Mouse (Mus musculus) gastrocnemius, postnatal 10 days (tissue): Measurements from ENCODE around the gene Cachd1. TPM values are rescaled to one million over a fixed set of nuclear protein-coding genes. Genes with fewer than 3 reads are reported as not detected.

Experiments used
- DNase-seq: peaks from one replicate; pipeline ENCODE4 v3.0.0; 2021; ENCODE audit warnings: mixed read lengths
- long read RNA-seq, 2 experiments: library from polyadenylated mRNA; stranded (forward); transcript quantifications; one replicate each; pipeline ENCODE4 v2.0.0; 2021
- total RNA-seq, 2 experiments: library from RNA; stranded (reverse); gene quantifications; 2 replicates each; pipeline ENCODE4 v1.2.3; 2021

The Cachd1 gene
- 1 to 10 TPM; 7.4 to 7.7 TPM for total RNA-seq
- long read RNA-seq, experiment 1, full-length matches to known transcripts: 4 of 5 reads
- long read RNA-seq, experiment 1, partial matches to known transcripts: 0 of 5 reads
- long read RNA-seq, experiment 1, other reads (novel, unspliced or antisense): 1 of 5 reads
- long read RNA-seq, experiment 2, full-length matches to known transcripts: 1 of 4 reads
- long read RNA-seq, experiment 2, partial matches to known transcripts: 2 of 4 reads
- long read RNA-seq, experiment 2, other reads (novel, unspliced or antisense): 1 of 4 reads

DNA sequence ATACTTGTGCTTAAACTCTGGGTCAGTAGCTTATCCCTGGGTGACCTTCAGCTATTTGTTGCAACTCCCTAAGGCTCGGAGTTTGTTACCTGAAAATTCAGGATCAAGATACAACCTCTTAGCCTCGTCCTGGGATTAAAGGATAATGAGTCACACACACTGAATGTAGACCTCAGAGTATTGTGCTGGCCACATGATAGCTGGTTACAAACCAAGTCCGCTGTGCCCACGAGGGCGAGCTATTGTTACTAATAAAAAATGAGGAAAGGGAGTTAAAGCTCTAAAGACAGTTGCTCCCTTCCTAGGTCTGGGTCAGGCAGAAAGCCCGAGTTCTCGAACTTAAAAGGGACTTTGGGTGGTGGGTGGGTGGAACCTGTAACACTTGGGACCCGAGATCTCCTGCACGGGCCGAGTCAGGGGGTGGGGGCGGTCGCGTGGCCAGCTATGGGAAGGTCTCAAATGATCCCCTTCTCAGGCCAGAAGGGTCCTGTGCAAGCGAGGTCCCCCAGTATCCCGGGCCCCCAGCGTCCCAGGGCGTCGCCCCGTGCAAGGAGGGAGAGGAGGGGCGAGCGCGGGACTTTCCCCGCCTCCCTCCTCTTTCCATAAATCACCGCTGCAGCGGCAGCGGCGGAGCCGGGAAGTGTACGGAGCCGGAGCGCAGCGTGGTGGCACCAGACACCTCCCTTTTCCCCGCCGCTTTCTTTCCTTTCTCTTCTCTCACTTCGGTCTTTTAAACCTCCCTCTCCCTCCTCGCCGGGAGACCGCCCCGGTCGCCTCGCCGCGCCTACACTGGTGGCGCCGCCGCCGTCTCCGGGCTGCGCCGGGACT lies at the start of gene Cachd1:
TSS of gene Cachd1 (plus strand) at position 633 of the 828 bp plus-strand sequence.
- peak; percentile 58 for DNase-seq

DNA sequence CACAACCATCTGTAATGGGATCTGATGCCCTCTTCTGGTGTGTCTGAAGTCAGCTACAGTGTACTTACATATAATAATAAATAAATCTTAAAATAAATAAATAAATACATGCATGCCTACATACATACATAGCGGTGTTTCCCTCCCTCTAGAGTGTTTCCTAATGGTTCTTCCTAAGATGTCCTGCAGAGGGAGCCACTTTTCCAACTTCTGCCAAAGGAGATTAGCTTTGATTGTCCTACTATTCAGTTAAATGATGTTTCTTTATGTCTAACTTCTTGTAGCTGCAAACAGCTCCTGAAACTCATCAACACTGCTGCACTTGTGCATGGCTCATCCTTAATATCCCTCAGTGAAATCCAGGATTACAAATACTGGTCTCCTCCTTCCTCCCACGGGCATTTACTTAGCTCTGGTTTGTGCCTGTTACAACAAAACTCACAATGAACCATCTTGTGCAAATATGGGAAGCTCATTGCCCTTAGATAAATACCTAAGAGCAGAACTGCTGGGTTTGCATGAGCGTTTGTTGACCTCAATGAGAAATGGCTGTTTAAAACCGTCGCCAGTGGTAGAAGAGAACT lies 47.5 kb upstream of the Cachd1 start:
- no peak for DNase-seq

DNA sequence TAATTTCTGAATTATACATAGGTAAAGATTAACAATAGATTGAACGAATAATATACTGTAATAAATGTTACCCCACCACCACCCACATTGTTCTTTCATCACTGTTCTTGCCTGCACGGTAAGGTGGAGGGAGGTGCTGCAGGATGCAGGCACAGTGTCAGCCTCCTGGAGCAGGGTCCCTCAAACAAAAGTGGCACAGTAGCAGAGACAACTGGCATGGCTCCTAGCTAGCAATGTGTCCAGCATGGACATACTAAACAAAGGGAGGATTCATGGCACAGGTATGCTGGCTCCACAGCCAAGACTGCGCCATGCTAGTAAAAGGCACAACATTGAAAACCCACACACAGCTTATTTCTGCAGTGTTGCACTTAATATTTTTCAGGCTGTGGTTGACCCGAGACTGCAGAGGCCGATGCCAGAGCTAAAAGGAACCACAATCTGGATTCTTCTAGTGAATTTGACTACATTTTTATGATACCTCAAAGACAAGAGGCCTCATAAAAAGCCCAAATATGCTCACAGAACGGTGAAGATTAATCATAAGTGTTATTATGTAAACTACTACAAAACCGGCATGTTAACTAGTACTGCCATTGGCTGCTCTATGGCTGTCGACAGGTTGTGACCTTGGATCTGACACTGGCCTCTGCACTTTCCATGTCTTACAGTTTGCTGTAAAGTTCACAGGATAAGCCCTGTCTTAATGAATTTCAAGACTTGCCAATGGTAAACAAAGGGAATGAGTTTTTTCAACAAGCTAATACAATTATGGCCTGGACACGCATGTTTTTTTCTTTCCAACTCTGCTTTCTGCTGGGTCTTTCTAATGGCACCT lies 41.2 kb upstream of the Cachd1 start:
- no peak for DNase-seq

DNA sequence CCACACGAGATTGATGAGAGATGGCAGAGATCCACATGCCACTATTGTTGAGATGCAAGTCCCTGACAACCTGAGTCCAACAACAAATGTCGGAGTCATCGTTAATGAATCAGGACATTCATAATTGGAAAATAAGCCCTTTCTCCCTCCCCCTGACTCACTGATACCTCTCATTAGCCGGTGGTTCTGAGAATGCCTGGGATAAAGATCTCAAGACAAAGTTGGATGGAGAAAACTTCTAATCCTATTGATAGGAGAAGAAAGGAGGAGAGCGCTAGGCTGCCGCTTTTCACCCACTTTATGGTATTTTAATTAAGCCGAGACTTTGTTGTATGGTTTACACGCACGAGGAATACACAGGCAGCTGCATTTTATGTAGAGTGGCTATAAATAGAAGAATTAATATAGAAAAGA lies 40.5 kb upstream of the Cachd1 start:
- DNase-seq: no peak

DNA sequence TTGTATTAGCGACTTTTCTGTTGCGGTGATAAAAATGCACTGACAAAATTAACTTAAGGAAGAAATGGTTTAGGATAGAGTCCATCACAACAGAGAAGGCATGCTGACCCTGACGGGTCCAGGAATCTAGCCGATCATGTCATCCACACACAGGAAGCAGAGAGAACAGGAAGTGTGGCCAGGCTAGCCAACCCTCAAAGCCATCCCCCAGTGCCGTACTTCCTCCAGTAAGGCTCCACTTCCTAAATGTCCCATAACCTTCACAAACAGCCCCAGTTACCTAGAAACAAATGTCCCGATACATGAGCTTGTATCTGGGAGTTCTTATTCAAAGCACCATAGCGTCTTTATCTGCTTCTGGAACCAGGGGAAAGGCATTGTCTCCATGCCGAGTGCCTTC lies 32.9 kb upstream of the Cachd1 start:
- DNase-seq: no peak

DNA sequence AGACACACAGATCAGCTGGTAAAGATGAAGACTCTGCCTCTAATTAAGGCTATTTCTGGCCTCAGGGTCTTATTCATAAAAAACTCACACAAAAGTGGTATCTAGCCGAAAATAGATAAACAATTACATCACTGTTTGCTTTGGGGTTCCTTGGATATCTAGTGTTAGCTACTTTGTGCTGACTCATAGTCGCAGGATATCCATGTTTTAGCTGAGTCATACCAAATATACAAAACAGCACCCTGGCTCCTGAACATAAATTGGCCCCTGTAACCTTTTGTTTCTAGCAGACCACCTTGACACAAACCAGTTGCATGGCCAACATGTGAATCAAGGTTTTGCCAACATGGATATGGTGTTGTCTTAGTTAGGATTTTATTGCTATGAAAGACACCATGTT lies 24.2 kb upstream of the Cachd1 start:
- no peak for DNase-seq

DNA sequence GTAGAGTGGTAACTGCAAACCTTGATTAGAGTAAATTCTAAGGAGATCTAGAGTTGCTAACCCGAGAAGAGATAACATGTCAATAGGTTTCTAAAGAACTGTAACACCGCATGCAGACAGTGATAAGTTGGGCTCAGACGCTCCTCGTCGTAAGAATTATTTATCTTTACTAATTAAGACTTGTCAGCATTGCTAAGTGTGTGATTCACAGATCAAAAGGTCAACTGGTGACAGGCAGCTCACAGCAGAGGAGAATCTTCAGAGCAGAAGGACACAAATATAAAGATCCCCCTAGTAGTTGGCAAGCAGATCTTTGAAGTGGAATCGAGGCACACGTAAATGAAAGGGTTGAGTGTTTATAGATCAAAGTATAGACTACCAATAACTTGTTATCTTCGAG lies 20.8 kb upstream of the Cachd1 start:
- no peak for DNase-seq

DNA sequence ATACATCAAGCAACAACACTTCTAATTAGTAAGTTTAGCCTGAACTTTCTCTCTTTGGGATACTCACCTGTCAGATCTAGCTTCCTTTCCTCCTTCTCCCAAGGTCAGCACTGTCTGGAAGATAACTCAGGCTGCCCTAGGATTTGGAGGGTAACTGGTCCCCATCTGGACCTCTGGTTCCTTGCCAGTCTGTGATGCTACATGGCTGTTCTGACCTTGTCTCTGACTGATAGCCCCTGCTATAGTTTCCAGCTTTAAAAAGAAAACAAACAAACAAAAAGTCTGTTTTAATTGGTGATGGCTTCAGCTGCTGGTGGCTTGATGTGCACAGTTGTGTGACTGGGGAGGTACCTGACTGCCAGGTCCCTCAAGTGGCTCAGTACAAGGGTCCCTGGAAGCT lies 20.0 kb upstream of the Cachd1 start:
- DNase-seq: no peak

DNA sequence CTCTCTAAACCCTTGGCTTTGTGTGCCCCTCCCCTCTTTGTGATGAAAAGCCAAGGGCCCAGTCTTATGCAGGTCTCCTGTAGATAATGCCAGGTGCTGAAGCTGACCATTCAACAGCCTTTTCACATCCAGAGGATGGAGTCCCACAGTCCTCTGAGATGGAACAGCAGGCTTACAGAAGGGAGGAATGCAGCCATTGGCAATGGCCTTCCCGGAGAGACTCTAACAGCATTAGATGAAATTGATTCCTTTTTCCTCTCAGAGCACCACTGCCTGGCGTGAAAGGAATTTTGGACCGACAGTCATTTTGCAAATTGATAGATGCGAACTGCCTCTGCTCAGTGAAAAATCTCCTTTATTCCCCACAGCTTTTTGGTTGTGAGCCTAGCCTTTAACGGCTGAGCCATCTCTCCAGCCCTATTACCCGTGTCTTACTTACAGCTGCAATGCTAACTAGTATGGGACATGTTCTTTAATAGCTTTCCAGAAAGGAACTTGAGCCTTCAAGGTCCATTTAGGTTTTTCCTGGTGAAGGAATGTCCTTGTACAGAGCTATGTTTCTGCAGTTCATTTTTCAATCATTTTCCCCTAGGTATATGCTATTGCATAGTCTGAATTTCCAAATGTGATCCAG lies 18.1 kb upstream of the Cachd1 start:
- no peak for DNase-seq

DNA sequence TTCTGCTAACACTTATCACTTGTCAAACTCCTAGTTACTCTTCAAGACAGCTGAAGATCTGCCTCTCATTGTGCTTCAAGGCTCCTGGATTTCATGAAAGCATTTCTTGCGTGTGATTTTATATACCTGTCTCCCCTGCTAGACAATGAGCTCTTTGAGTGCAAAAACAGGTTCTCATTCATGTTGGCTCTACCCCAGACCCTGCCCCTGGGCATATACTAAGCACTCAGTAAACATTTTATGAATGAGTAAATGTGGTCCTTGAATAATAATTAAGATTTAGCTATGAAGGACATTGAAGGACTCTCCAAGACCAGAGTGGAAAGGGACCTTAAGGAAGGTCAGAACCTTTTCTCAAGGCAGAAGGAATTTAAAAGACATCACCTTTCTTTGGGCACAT lies 16.9 kb upstream of the Cachd1 start:
- DNase-seq: no peak

DNA sequence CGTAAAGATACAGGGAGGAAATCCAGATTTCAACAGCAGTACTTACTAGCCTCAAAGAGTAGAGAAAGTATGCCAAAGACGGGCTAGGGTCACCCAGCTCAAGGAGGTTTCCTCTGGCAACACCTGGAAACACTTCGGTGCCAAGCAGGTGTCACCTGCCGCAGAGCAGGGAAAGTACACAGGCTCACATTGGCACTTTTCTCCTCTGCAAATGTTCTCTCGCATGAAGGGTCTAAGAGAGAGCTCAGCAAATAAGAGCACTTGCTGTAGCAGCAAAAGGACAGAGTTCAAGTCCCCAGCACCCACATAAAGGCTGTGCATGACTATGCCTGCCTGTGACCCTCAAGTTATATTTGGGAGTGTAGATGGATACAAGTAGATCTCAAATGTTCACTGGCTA lies 16.1 kb upstream of the Cachd1 start:
- DNase-seq: no peak

DNA sequence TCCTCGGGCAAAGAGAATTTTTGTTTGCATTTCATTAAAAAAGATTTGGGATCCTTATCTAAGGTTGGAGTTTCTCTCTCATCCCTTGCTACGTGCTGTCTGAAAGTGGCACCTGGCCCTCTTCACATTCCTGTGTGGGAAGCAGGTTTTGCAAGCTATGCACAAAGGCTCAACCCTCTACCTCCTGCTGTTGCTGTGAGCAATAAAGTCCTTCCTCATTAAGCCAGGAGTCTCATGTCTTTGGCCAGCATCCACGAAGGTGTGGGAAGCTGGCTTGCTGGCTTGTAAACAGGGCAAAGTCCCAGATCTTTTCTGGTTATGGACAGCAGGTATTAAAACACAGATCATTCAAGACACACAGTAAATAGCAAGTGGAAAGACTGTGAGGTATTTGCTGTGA lies 7.9 kb upstream of the Cachd1 start:
- DNase-seq: no peak

DNA sequence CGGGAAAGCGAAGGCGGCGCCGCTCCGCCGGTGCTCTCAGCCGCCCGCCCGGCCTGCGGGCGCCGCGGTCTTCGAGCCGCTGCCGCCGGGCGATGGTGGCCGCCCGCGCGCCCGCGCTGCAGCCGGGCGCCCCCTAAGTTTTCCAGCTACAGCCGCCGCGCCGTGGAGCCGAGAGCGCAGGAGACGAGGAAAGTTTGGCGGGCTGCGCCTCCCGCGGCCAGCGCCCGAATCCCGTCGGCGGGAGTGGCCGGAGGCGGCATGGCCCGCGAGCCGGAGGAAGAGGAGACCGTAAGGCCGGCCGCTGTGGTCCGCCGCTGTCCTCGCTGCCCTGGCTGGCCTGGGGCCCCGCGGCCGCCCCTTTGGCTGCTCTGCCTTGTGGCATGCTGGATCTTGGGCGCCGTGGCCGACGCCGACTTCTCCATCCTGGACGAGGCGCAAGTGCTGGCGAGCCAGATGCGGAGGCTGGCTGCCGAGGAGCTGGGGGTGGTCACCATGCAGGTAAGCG lies 448 bp downstream of the Cachd1 start:
- DNase-seq: peak; percentile 67

DNA sequence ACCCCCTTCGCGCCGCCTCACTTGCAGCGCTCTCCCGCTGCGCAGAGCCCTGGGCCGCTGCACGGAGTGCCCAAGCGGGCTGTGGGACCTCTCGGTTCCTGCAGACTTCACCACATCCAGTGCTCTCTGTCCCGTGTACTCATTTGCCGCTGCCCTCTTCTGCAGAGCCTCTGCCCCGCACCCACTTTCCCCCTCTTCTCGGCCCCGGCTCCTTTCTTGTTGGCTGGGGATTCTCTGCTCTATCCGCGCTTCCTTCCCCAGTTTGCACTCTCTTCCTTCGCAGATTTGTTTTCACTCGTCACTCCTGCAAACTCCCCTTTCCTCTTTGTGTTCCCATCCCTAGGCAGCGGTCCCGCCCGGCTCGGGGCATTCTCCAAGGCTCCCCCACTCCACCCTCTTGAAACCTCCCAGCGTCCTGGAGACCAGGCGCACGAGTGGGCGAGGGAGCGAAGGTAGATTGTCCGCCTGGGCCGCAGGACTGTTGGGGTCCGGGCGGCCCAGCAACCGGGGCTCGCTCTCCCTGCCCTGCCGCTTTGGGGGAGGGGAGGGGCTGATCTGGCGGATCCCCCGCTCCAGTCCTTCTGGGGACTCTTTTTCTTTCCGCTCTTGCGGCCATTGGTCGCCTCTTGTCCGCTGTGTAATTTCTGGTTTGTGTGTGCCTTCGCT lies 1.0 kb downstream of the Cachd1 start:
- DNase-seq: peak; percentile 45

DNA sequence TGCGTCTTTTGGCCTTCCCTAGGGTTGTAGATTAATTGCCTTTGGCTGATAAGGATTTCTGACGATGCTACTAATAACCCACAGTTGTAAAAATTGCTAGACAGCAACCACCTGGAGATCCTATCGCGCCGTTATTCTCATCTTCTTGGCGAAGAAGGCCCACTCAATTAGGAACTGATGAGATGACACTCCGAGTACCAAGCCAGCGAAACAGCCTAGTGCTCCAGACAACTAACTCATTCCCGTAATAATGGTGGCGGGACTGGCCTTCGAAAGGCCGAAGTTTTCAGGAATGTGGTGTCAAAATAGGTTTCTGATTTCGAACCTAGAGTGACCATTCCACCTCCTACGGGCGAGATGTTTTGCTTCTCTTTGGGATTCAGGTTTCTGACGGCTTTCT lies 1.6 kb downstream of the Cachd1 start:
- no peak for DNase-seq

DNA sequence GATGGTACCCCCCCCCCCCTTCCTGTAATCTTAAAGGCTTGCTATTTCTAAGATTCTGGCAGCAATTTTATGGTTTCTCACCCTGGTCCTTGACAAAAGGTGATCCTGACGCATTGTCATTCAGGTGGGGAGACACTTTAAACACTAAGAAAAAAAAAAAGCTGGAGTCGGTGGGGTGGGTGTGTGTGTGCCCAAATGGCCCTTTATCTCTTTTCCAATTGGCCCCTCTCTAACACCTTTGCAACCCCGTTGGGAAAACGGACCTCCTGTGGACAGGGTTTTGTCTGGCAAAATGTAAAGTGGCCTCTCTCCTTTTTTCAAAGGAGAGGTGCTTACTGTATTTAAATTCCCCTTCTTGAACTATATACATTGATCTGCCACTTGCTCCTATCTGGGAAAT lies 2.5 kb downstream of the Cachd1 start:
- no peak for DNase-seq

DNA sequence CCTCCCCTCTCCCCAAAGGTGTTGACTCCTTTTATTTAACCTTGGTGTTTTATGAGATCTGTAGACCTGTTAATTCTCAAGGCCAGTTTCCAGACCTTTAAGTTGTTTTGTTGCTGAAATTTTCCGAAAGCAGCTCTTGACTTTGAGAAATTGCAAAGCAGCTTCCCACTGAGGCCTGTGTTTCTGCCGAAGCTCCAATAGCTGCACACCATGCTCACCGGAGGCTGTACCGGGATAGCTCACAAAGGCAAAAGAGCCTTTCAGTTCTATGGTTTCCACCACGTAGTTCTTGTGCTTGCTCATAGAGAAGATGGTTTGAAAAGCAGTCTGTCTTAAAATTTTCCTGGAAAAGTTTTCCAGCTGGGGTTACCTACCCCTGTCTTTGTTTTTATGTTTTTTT lies 3.2 kb downstream of the Cachd1 start:
- DNase-seq: no peak

DNA sequence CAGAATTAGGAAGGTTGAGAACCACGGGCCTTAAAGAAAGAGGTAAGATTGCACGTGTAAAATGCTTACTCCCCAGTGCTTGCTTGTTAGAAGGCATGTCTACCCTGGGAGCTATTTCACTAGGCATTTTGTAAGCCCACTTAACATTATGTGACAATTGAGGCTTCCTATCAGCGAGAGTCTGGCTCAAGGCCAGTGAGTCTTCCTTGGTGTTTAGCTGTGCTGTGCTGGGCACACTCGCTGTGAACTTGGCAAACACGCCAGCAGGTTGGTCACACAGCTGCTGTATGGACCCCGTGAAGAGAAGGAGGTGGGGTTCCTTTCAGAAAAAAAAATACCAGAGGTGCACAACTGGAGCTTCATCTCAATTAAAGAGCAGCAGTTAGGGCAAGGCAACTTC lies 4.4 kb downstream of the Cachd1 start:
- DNase-seq: no peak

DNA sequence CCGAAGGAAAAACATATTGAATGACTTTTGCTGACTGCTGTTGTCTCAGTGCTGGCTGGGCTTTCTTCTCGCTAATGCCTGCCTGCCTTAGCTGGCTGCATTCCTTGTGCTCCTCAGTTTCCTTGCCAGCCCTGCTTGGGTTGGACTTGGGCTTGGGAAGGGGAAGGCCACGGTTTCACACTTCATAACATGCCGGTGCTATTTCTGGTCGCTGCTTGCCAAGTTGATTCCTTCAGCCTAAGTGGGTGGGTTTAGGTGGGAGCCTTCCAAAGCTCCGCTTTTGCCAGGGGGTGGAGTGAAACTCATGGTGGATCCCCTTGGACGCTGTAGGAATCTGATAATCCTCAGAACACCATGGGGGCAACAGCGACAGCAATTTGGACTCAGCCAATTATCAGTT lies 5.9 kb downstream of the Cachd1 start:
- peak; percentile 24 for DNase-seq

DNA sequence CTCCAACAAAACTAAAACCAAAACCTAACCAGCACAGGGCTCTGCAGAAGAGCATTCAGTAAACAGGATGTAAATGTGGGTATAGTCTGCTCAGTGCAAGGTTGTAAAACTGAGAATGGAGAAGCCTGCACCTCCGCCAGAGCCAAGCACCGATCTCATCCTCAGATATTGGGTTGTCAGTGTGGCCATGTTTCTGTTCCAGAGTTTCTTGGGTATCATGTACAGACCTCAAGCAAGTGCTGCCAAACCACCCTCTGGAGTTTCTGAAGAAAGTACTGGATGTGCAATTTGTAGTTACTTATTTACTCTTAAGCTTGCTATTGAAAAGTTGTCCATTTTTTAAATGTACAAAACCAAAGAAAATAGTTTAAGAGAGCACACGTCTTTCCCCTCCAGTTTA lies 6.4 kb downstream of the Cachd1 start:
- DNase-seq: no peak

DNA sequence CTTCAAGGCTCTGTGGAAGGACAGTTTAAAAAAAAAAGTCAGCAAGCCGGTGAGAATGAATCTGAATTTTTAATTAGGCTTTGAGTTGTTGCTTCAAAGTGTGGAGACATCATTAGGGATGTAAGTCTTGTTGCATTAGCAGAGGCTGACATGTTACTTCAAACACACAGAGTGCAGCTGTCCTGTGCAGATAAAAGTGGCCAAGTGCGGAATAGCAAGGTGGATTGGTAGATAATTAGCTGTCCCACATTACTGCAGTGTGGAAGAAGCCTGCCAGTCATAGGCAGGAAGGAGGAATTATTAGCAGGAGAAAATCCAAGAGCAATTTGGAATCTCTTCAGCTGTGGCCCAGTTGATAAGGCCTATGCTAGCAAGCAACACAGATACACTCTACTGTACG lies 10.7 kb downstream of the Cachd1 start:
- no peak for DNase-seq
